Mouse (Mus musculus): ENCODE measurements around the gene Sctr. TPM values are rescaled to one million over a fixed set of nuclear protein-coding genes. Genes with fewer than 3 reads are reported as not detected.

Sctr gene
- polyA plus RNA-seq, 1 experiment from 2014 or later, result 0.09 TPM

GRCm38 (mm10) chr1:120030474-120030873 lies 23.8 kb downstream of the Sctr start:
- WGBS, result 77% methylated on average over 3 of the region's 3 CpGs
- H3K4me2 ChIP-seq, result no peak overlapping the region
- no peak for ATAC-seq (ENCODE audit: extremely low read depth, insufficient number of reproducible peaks, low FRiP score, low TSS enrichment)
- no peaks in the 10 kb centered on the region for H3K36me3 ChIP-seq
- H3K27me3 ChIP-seq (replicated peaks), result 0 out of 2 replicates have a peak, but pooled peaks cover 3% of the 10 kb centered on the region
- no peak overlapping the region for H3K4me3 ChIP-seq
- peaks cover 19% of the 10 kb centered on the region for H3K4me1 ChIP-seq
- H3K9ac ChIP-seq, result no peak overlapping the region
- no peaks in the 10 kb centered on the region for H3K9me3 ChIP-seq
- H3K27ac ChIP-seq (replicated peaks), result no peak overlapping the region

- WGBS, result 40% methylated on average over 10 of the region's 10 CpGs
- H3K9ac ChIP-seq, result no peak overlapping the region
- H3K27ac ChIP-seq (replicated peaks), result no peak overlapping the region
- no peaks in the 10 kb centered on the region for H3K36me3 ChIP-seq
- H3K4me1 ChIP-seq, result peaks cover 22% of the 10 kb centered on the region
- no peaks in the 10 kb centered on the region for H3K9me3 ChIP-seq
- no peak; the same call in 1 of the 2 replicates for ATAC-seq (ENCODE audit: extremely low read depth, insufficient number of reproducible peaks, low FRiP score, low TSS enrichment)
- peak overlapping the region; percentile 35; the same call in 1 of the 2 replicates for H3K4me2 ChIP-seq
- H3K4me3 ChIP-seq, result no peak overlapping the region
- 0 out of 2 replicates have a peak, but pooled peaks cover 3% of the 10 kb centered on the region for H3K27me3 ChIP-seq (replicated peaks)
Observed at GRCm38 (mm10) chr1:120032804-120033468, 26.2 kb downstream of the Sctr start.

GRCm38 (mm10) chr1:120033469-120033854 lies 26.8 kb downstream of the Sctr start:
- Histone ChIP-seq H3K4me2 (peak overlapping the region; percentile 35; the same call in 1 of the 2 replicates), H3K9ac (no peak overlapping the region), H3K4me1 (peaks cover 21% of the 10 kb centered on the region), H3K27ac (replicated peaks) (no peak overlapping the region), H3K27me3 (replicated peaks) (0 out of 2 replicates have a peak, but pooled peaks cover 3% of the 10 kb centered on the region), H3K9me3 (no peaks in the 10 kb centered on the region), H3K36me3 (no peaks in the 10 kb centered on the region), H3K4me3 (no peak overlapping the region)
- no peak for ATAC-seq (ENCODE audit: extremely low read depth, insufficient number of reproducible peaks, low FRiP score, low TSS enrichment)
- WGBS, result 58% methylated on average over 2 of the region's 2 CpGs

GRCm38 (mm10) chr1:120034793-120035192 lies 28.1 kb downstream of the Sctr start:
- no peaks in the 10 kb centered on the region for H3K36me3 ChIP-seq
- 0 out of 2 replicates have a peak, but pooled peaks cover 3% of the 10 kb centered on the region for H3K27me3 ChIP-seq (replicated peaks)
- H3K27ac ChIP-seq (replicated peaks), result no peak overlapping the region
- peaks cover 25% of the 10 kb centered on the region for H3K4me1 ChIP-seq
- no peak overlapping the region for H3K4me2 ChIP-seq
- 52% methylated on average over 1 of the region's 1 CpGs for WGBS
- H3K4me3 ChIP-seq, result no peak overlapping the region
- H3K9me3 ChIP-seq, result no peaks in the 10 kb centered on the region
- no peak for ATAC-seq (ENCODE audit: extremely low read depth, insufficient number of reproducible peaks, low FRiP score, low TSS enrichment)
- H3K9ac ChIP-seq, result no peak overlapping the region

GRCm38 (mm10) chr1:120035456-120036034 lies 28.9 kb downstream of the Sctr start:
- Histone ChIP-seq H3K36me3 (no peaks in the 10 kb centered on the region), H3K4me3 (no peak overlapping the region), H3K27ac (replicated peaks) (no peak overlapping the region), H3K4me1 (peaks cover 25% of the 10 kb centered on the region), H3K9me3 (no peaks in the 10 kb centered on the region), H3K27me3 (replicated peaks) (0 out of 2 replicates have a peak, but pooled peaks cover 3% of the 10 kb centered on the region), H3K9ac (no peak overlapping the region), H3K4me2 (no peak overlapping the region)
- no peak for ATAC-seq (ENCODE audit: extremely low read depth, insufficient number of reproducible peaks, low FRiP score, low TSS enrichment)
- 75% methylated on average over 7 of the region's 7 CpGs for WGBS

- no peaks in the 10 kb centered on the region for H3K36me3 ChIP-seq
- no peaks in the 10 kb centered on the region for H3K9me3 ChIP-seq
- H3K4me3 ChIP-seq, result no peak overlapping the region
- no peak for ATAC-seq (ENCODE audit: extremely low read depth, insufficient number of reproducible peaks, low FRiP score, low TSS enrichment)
- H3K27me3 ChIP-seq (replicated peaks), result 0 out of 2 replicates have a peak, but pooled peaks cover 3% of the 10 kb centered on the region
- H3K27ac ChIP-seq (replicated peaks), result peak overlapping the region; percentile 20; the same call in 1 of the 2 replicates
- no peak overlapping the region for H3K4me2 ChIP-seq
- H3K9ac ChIP-seq, result no peak overlapping the region
- 46% methylated on average over 9 of the region's 9 CpGs for WGBS
- peaks cover 25% of the 10 kb centered on the region for H3K4me1 ChIP-seq
Observed at GRCm38 (mm10) chr1:120037021-120037683, 30.5 kb downstream of the Sctr start.

GRCm38 (mm10) chr1:120038594-120038993 lies 31.9 kb downstream of the Sctr start:
- Histone ChIP-seq H3K9me3 (no peaks in the 10 kb centered on the region), H3K4me3 (no peak overlapping the region), H3K4me2 (no peak overlapping the region), H3K36me3 (no peaks in the 10 kb centered on the region), H3K9ac (no peak overlapping the region), H3K4me1 (peaks cover 19% of the 10 kb centered on the region), H3K27ac (replicated peaks) (no peak overlapping the region), H3K27me3 (replicated peaks) (no peaks in the 10 kb centered on the region)
- WGBS, result 70% methylated on average over 9 of the region's 9 CpGs
- no peak for ATAC-seq (ENCODE audit: extremely low read depth, insufficient number of reproducible peaks, low FRiP score, low TSS enrichment)

- no peak overlapping the region for H3K4me3 ChIP-seq
- H3K36me3 ChIP-seq, result no peaks in the 10 kb centered on the region
- no peak overlapping the region for H3K4me2 ChIP-seq
- no peak for ATAC-seq (ENCODE audit: extremely low read depth, insufficient number of reproducible peaks, low FRiP score, low TSS enrichment)
- H3K27ac ChIP-seq (replicated peaks), result no peak overlapping the region
- peaks cover 7% of the 10 kb centered on the region; the same call in 1 of the 2 replicates for H3K4me1 ChIP-seq
- WGBS, result 74% methylated on average over 8 of the region's 8 CpGs
- no peak overlapping the region for H3K9ac ChIP-seq
- no peaks in the 10 kb centered on the region for H3K27me3 ChIP-seq (replicated peaks)
- no peaks in the 10 kb centered on the region for H3K9me3 ChIP-seq
Observed at GRCm38 (mm10) chr1:120042421-120042820, 35.7 kb downstream of the Sctr start.

GRCm38 (mm10) chr1:120044584-120044983 lies 37.9 kb downstream of the Sctr start:
- ATAC-seq (ENCODE audit: extremely low read depth, insufficient number of reproducible peaks, low FRiP score, low TSS enrichment), result no peak
- Histone ChIP-seq H3K4me3 (no peak overlapping the region), H3K27me3 (replicated peaks) (no peaks in the 10 kb centered on the region), H3K9me3 (no peaks in the 10 kb centered on the region), H3K4me1 (0 out of 2 replicates have a peak, but pooled peaks cover 1% of the 10 kb centered on the region), H3K36me3 (no peaks in the 10 kb centered on the region), H3K27ac (replicated peaks) (no peak overlapping the region), H3K4me2 (no peak overlapping the region), H3K9ac (no peak overlapping the region)
- WGBS, result 79% methylated on average over 16 of the region's 16 CpGs

GRCm38 (mm10) chr1:120047325-120047724 lies 40.6 kb downstream of the Sctr start:
- no peaks in the 10 kb centered on the region for H3K36me3 ChIP-seq
- H3K4me2 ChIP-seq, result no peak overlapping the region
- no peaks in the 10 kb centered on the region for H3K9me3 ChIP-seq
- no peak overlapping the region for H3K27ac ChIP-seq (replicated peaks)
- peaks cover 6% of the 10 kb centered on the region; the same call in 1 of the 2 replicates for H3K4me1 ChIP-seq
- no peaks in the 10 kb centered on the region for H3K27me3 ChIP-seq (replicated peaks)
- H3K9ac ChIP-seq, result no peak overlapping the region
- ATAC-seq (ENCODE audit: extremely low read depth, insufficient number of reproducible peaks, low FRiP score, low TSS enrichment), result no peak
- H3K4me3 ChIP-seq, result no peak overlapping the region

GRCm38 (mm10) chr1:120051070-120051469 lies 44.4 kb downstream of the Sctr start:
- Histone ChIP-seq H3K4me1 (peaks cover 6% of the 10 kb centered on the region; the same call in 1 of the 2 replicates), H3K4me2 (no peak overlapping the region), H3K4me3 (no peak overlapping the region), H3K27ac (replicated peaks) (no peak overlapping the region), H3K9me3 (no peaks in the 10 kb centered on the region), H3K27me3 (replicated peaks) (no peaks in the 10 kb centered on the region), H3K36me3 (no peaks in the 10 kb centered on the region), H3K9ac (no peak overlapping the region)
- no peak for ATAC-seq (ENCODE audit: extremely low read depth, insufficient number of reproducible peaks, low FRiP score, low TSS enrichment)
- 55% methylated on average over 1 of the region's 1 CpGs for WGBS
